Mouse (Mus musculus) olfactory bulb, adult 2 months (tissue): ENCODE data around the gene Gm10277. TPM values are rescaled to one million over a fixed set of nuclear protein-coding genes. Genes with fewer than 3 reads are reported as not detected.

ENCODE experiments used
- H3K27ac ChIP-seq: fragments of 200-500 bp; 2 replicates; pipeline ENCODE4 v1.5.1; 2012; ENCODE audit warnings: low read depth, low read length; ENCODE audit not compliant: insufficient read depth
- H3K4me1 ChIP-seq: fragments of 200-500 bp; 2 replicates; pipeline ENCODE4 v1.6.1; 2012; ENCODE audit warnings: low read length; ENCODE audit not compliant: control insufficient read depth, insufficient read depth
- H3K4me3 ChIP-seq: fragments of 200-500 bp; 2 replicates; pipeline ENCODE4 v1.5.1; 2012; ENCODE audit warnings: mild to moderate bottlenecking, low read depth, low read length, moderate library complexity; ENCODE audit not compliant: insufficient read depth
- CTCF ChIP-seq: fragments of 200-500 bp; IDR thresholded peaks from 2 replicates; pipeline ENCODE4 v1.5.1; 2012; ENCODE audit warnings: low read depth, mild to moderate bottlenecking, low read length, moderate library complexity; ENCODE audit not compliant: insufficient read depth
- POLR2A ChIP-seq: fragments of 200-500 bp; IDR thresholded peaks from 2 replicates; pipeline ENCODE4 v1.6.1; 2012; ENCODE audit warnings: mild to moderate bottlenecking, low read depth, low read length, moderate library complexity; ENCODE audit not compliant: insufficient read depth
- WGBS: fragments of 180-500 bp; shearing (Covaris S2); methylation state at CpG from one replicate; pipeline ENCODE4 v1.1.7; 2018; 5-methylcytosine and 5-hydroxymethylcytosine counted together
- polyA plus RNA-seq: library from polyadenylated mRNA; stranded (reverse); fragments of >200 nt; gene quantifications from 2 replicates; pipeline ENCODE4 v1.2.4, GENCODE M21; 2012; ENCODE audit warnings: low replicate concordance; ENCODE audit not compliant: missing spikeins, insufficient read depth, insufficient read length

Gene Gm10277
- polyA plus RNA-seq, 1 experiment, result not detected

- WGBS, result 17% methylated on average over 2 of the region's 2 CpGs
- Histone ChIP-seq H3K27ac (no peak overlapping the region), H3K4me1 (peaks cover 63% of the 10 kb centered on the region), H3K4me3 (no peak overlapping the region)
- TF ChIP-seq POLR2A, result no peak
- TF ChIP-seq CTCF, result no peak
Observed at GRCm38 (mm10) chr11:77806218-77806617, 18.7 kb upstream of the Gm10277 start.

- Histone ChIP-seq H3K4me3 (no peak overlapping the region), H3K27ac (peak overlapping the region; percentile 59), H3K4me1 (peaks cover 45% of the 10 kb centered on the region)
- WGBS, result 56% methylated on average over 9 of the region's 9 CpGs
- TF ChIP-seq POLR2A, result no peak
- no peak for TF ChIP-seq CTCF
Observed at GRCm38 (mm10) chr11:77802341-77802865, 14.9 kb upstream of the Gm10277 start.

- peaks cover 37% of the 10 kb centered on the region for H3K4me1 ChIP-seq
- TF ChIP-seq POLR2A, result no peak
- no peak for TF ChIP-seq CTCF
- peak overlapping the region; percentile 25 for H3K4me3 ChIP-seq
- H3K27ac ChIP-seq, result peak overlapping the region; percentile 59
- WGBS, result 23% methylated on average over 15 of the region's 15 CpGs
Observed at GRCm38 (mm10) chr11:77800869-77801701, 13.5 kb upstream of the Gm10277 start.

- H3K4me3 ChIP-seq, result peak overlapping the region; percentile 25; the same call in 1 of the 2 replicates
- WGBS, result 33% methylated on average over 9 of the region's 9 CpGs
- H3K4me1 ChIP-seq, result peaks cover 37% of the 10 kb centered on the region
- H3K27ac ChIP-seq, result peak overlapping the region; percentile 59
- TF ChIP-seq POLR2A, result no peak
- TF ChIP-seq CTCF, result no peak
Observed at GRCm38 (mm10) chr11:77800491-77800868, 12.9 kb upstream of the Gm10277 start.

GRCm38 (mm10) chr11:77795216-77795615, 7.7 kb upstream of the Gm10277 start:
- 76% methylated on average over 5 of the region's 5 CpGs for WGBS
- Histone ChIP-seq H3K27ac (no peak overlapping the region), H3K4me1 (peaks cover 30% of the 10 kb centered on the region), H3K4me3 (no peak overlapping the region)
- TF ChIP-seq CTCF (no peak), POLR2A (no peak)

- peak overlapping the region; percentile 43 for H3K4me3 ChIP-seq
- TF ChIP-seq POLR2A (0 out of 2 replicates have a peak, but pooled peaks have one; percentile 32), CTCF (peak; percentile 91)
- 3% methylated on average over 19 of the region's 19 CpGs for WGBS
- no peak overlapping the region for H3K27ac ChIP-seq
- H3K4me1 ChIP-seq, result peaks cover 30% of the 10 kb centered on the region
Observed at GRCm38 (mm10) chr11:77793238-77793930, 5.8 kb upstream of the Gm10277 start.

- Histone ChIP-seq H3K4me3 (no peak overlapping the region), H3K27ac (peak overlapping the region; percentile 12; the same call in 1 of the 2 replicates), H3K4me1 (peaks cover 30% of the 10 kb centered on the region)
- TF ChIP-seq CTCF (no peak), POLR2A (no peak)
- WGBS, result 26% methylated on average over 7 of the region's 7 CpGs
Observed at GRCm38 (mm10) chr11:77792566-77792909, 5.0 kb upstream of the Gm10277 start.

- TF ChIP-seq CTCF (no peak), POLR2A (no peak)
- Histone ChIP-seq H3K4me1 (peaks cover 30% of the 10 kb centered on the region), H3K27ac (peak overlapping the region; percentile 40), H3K4me3 (no peak overlapping the region)
- WGBS, result 23% methylated on average over 12 of the region's 12 CpGs
Observed at GRCm38 (mm10) chr11:77791752-77792565, 4.4 kb upstream of the Gm10277 start.

GRCm38 (mm10) chr11:77791241-77791727, 3.7 kb upstream of the Gm10277 start:
- peaks cover 35% of the 10 kb centered on the region for H3K4me1 ChIP-seq
- 49% methylated on average over 8 of the region's 8 CpGs for WGBS
- TF ChIP-seq POLR2A (no peak), CTCF (no peak)
- H3K27ac ChIP-seq, result peak overlapping the region; percentile 76; the same call in 1 of the 2 replicates
- H3K4me3 ChIP-seq, result no peak overlapping the region
